Mouse (Mus musculus) CH12.LX (cell line): Measurements from ENCODE around the gene Fgfr2.

Experiments
- CTCF ChIP-seq, 2 experiments: IDR thresholded peaks in 1 of 2; conservative IDR thresholded peaks in 1 of 2; 2 replicates each; pipeline ENCODE4 v1.5.1; 2011 to 2012; ENCODE audit warnings: low read depth in 2 of 2, low read length in 2 of 2, improper control_type of control experiment in 1 of 2, inconsistent platforms in 1 of 2, mild to moderate bottlenecking in 1 of 2, moderate library complexity in 1 of 2
- POLR2A ChIP-seq: IDR thresholded peaks from 2 replicates; pipeline ENCODE4 v1.6.1; 2011; ENCODE audit warnings: low read depth, mild to moderate bottlenecking, improper control_type of control experiment, low read length

- TF ChIP-seq POLR2A (no peak), CTCF (conservative IDR thresholded peaks at IDR 0.05 in 1 of 2, IDR thresholded peaks at IDR 0.05 in 1 of 2; ENCODE audit: low read depth in 2 of 2, low read length in 2 of 2) (peak in 1 of 2 experiments; percentile 59; a peak in 2 of 4 replicates)
These were observed 418.0 kb downstream of the Fgfr2 start for GRCm38 (mm10) chr7:132705130-132705529.
